Mouse (Mus musculus): ENCODE results near the gene Dppa1. TPM values are rescaled to one million over a fixed set of nuclear protein-coding genes. Genes with fewer than 3 reads are reported as not detected.

The Dppa1 gene
- not detected for polyA plus RNA-seq (2014; fragmentation: Illumina TruSeq; extraction: RNeasy Lipid Tissue Mini Kit (QIAGEN cat#74804); ENCODE audit: low read depth, low replicate concordance)

DNA sequence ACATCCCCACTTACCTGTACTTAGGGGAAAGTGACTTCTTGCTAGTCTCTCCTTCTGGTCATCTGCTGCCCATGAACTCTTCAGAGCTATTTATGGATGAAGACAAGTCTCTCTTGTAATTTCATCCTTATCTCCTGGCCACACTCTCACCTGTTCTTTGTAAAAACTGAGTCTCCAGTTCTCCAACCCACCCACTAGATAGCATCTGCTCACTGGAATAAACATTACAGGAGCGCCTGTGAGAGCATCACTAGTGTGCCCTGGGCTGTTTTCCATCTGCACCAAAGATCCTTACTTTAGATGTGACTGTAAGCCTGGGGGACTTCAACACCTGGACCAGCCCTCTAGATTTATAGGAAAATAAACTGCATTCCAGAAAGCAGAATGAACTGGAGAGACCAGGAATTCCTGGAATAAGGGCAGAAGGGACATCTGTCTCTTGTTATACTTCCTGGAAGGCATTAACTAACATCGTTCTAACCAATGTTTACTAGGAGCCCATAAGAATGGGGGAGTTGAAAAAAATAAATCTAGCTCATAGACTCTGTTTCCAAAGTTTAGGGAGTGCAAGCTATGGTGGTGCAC lies at the start of gene Dppa1:
Gene Dppa1 (minus strand): TSS at position 51 of the 585 bp plus-strand sequence.

DNA sequence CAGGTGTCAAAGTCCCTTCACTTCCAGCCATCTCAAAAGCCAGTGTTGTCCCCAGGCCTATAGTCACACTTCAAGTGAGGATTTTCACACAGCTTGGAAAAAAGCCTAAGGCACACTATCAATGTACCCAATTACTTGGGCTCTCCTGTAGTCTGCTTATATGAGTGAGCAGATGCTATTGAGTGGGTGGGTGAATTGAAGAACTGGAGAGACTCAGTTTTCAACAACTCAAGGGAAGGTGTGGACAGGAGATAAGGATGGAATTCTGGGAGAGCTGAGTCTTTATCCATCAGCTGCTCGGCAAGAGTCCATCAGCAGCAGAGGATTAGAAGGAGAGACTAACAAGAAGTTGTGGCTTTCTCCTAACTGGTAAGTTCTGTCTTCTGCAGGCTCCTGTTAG lies 57.7 kb downstream of the Dppa1 start, which contains the start of gene BC053393:
Gene BC053393 (plus strand): TSS at position 210 of the 400 bp plus-strand sequence.

Other genes starting within 250 kb of the Dppa1 start
- gene Itk, start 239.7 kb downstream of the Dppa1 start, polyA plus RNA-seq (2014; fragmentation: Illumina TruSeq; extraction: RNeasy Lipid Tissue Mini Kit (QIAGEN cat#74804); ENCODE audit: low read depth, low replicate concordance) = 0.24 TPM
- gene Fam71b, start 232.7 kb downstream of the Dppa1 start, polyA plus RNA-seq (2014; fragmentation: Illumina TruSeq; extraction: RNeasy Lipid Tissue Mini Kit (QIAGEN cat#74804); ENCODE audit: low read depth, low replicate concordance) = not detected
- gene Med7, start 192.3 kb downstream of the Dppa1 start, polyA plus RNA-seq (2014; fragmentation: Illumina TruSeq; extraction: RNeasy Lipid Tissue Mini Kit (QIAGEN cat#74804); ENCODE audit: low read depth, low replicate concordance) = 53.5 TPM
- gene Havcr2, start 174.3 kb downstream of the Dppa1 start, polyA plus RNA-seq (2014; fragmentation: Illumina TruSeq; extraction: RNeasy Lipid Tissue Mini Kit (QIAGEN cat#74804); ENCODE audit: low read depth, low replicate concordance) = not detected
- gene Gm12169, start 105.0 kb downstream of the Dppa1 start, polyA plus RNA-seq (2014; fragmentation: Illumina TruSeq; extraction: RNeasy Lipid Tissue Mini Kit (QIAGEN cat#74804); ENCODE audit: low read depth, low replicate concordance) = not detected
- not detected for gene BC053393, start 57.7 kb downstream of the Dppa1 start, polyA plus RNA-seq (2014; fragmentation: Illumina TruSeq; extraction: RNeasy Lipid Tissue Mini Kit (QIAGEN cat#74804); ENCODE audit: low read depth, low replicate concordance)
- gene Timd2, start 77.8 kb upstream of the Dppa1 start, polyA plus RNA-seq (2014; fragmentation: Illumina TruSeq; extraction: RNeasy Lipid Tissue Mini Kit (QIAGEN cat#74804); ENCODE audit: low read depth, low replicate concordance) = 165 TPM
- not detected for gene Havcr1, start 105.8 kb upstream of the Dppa1 start, polyA plus RNA-seq (2014; fragmentation: Illumina TruSeq; extraction: RNeasy Lipid Tissue Mini Kit (QIAGEN cat#74804); ENCODE audit: low read depth, low replicate concordance)
- gene Timd4, start 181.5 kb upstream of the Dppa1 start, polyA plus RNA-seq (2014; fragmentation: Illumina TruSeq; extraction: RNeasy Lipid Tissue Mini Kit (QIAGEN cat#74804); ENCODE audit: low read depth, low replicate concordance) = 8.7 TPM